Mouse (Mus musculus) megakaryocyte, embryonic 14.5 days (primary cell): Measurements from ENCODE around the gene Patj.

Experiments
- FLI1 ChIP-seq: IDR thresholded peaks from 2 replicates; pipeline ENCODE4 v1.6.1; 2012; ENCODE audit warnings: low read length, inconsistent platforms, mixed read lengths
- GATA1 ChIP-seq: IDR thresholded peaks from 3 replicates; pipeline ENCODE4 v1.6.1; 2012; ENCODE audit warnings: mixed read lengths, low read length, inconsistent platforms, borderline replicate concordance

DNA sequence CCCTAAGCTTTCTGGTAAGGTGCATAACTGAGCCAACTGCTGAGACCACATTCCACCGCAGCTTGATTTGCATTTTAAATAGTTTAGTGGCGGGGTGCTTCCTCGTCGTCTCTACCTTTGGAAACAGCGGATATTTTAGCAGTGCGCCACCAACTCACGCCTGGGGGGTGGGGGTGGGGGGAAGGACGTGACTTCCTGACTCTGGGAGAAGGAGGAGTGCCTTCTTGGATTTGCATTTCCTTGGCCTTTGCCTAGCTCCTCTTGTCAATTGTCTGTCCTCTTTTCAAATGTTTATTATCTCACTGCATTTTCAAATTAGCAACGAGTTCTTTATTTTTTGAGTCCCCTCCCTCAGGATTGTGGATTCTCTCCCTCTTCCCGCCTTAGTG lies 332.4 kb downstream of the Patj start:
- TF ChIP-seq GATA1 (no peak), FLI1 (no peak)
